Mouse (Mus musculus) hindbrain, embryonic 12.5 days (tissue): ENCODE results near the gene Atg4c. TPM values are rescaled to one million over a fixed set of nuclear protein-coding genes. Genes with fewer than 3 reads are reported as not detected.

Experiments
- ATAC-seq: fragments of 200-750 bp; cut with Nextera tagmentation; 2 replicates; pipeline ENCODE4 v1.8.0; 2017; ENCODE audit warnings: moderate TSS enrichment; ENCODE audit not compliant: low FRiP score
- H3K27ac ChIP-seq: fragments of 300-500 bp; sonication (generic); 2 replicates; pipeline ENCODE4 v1.5.1; 2016; ENCODE audit warnings: mild to moderate bottlenecking
- H3K27me3 ChIP-seq: fragments of 300-500 bp; sonication (generic); 2 replicates; pipeline ENCODE4 v1.6.1; 2016; ENCODE audit warnings: mild to moderate bottlenecking
- H3K36me3 ChIP-seq: fragments of 300-500 bp; sonication (generic); 2 replicates; pipeline ENCODE4 v1.6.1; 2016; ENCODE audit warnings: mild to moderate bottlenecking
- H3K4me1 ChIP-seq: fragments of 300-500 bp; sonication (generic); 2 replicates; pipeline ENCODE4 v1.6.1; 2016
- H3K4me2 ChIP-seq: fragments of 300-500 bp; sonication (generic); replicated peaks from 2 replicates; pipeline ENCODE4 v1.6.1; 2016; ENCODE audit warnings: mild to moderate bottlenecking
- H3K4me3 ChIP-seq: fragments of 300-500 bp; sonication (generic); 2 replicates; pipeline ENCODE4 v1.5.1; 2016; ENCODE audit warnings: mild to moderate bottlenecking
- H3K9ac ChIP-seq: fragments of 300-500 bp; sonication (generic); 2 replicates; pipeline ENCODE4 v1.6.1; 2016; ENCODE audit warnings: mild to moderate bottlenecking, moderate library complexity
- H3K9me3 ChIP-seq: fragments of 300-500 bp; sonication (generic); replicated peaks from 2 replicates; pipeline ENCODE4 v1.6.1; 2016; ENCODE audit warnings: mild to moderate bottlenecking
- WGBS: fragments of 180-500 bp; shearing (Covaris S2); methylation state at CpG from one replicate; pipeline ENCODE4 v1.1.7; 2016; 5-methylcytosine and 5-hydroxymethylcytosine counted together
- polyA plus RNA-seq: library from polyadenylated mRNA; unstranded; fragments of >200 nt; fragmentation: Nextera tagmentation; extraction: Ambion mirVana; gene quantifications from 2 replicates; pipeline ENCODE4 v1.2.1, GENCODE M21; 2016

The Atg4c gene
- polyA plus RNA-seq, 1 experiment from 2014 or later = 19.8 TPM

DNA sequence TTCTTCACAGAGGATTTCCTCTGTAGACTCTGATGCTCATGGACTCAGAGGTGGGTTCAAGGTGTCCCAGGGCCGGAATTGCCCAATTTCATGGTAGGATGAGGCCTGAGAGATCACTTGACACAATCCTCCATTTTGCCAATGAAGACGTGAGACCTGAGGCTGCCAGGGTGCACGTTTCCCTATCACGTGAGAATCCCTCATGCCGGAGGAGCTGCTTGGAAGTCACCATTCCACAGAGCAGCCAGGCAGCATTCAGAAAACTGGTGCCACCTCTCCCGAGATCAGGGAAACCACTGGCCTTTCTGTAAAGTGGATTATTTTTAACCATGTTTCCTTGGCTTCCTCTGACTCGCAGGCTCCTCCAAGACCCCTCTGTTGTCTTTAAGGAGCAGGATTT, 88.0 kb downstream of the Atg4c start:
- ATAC-seq = no peak
- no peaks in the 10 kb centered on the region for H3K27me3 ChIP-seq
- no peaks in the 10 kb centered on the region for H3K9me3 ChIP-seq
- H3K36me3 ChIP-seq = no peaks in the 10 kb centered on the region
- H3K27ac ChIP-seq = no peak overlapping the region
- no peak overlapping the region for H3K4me3 ChIP-seq
- H3K9ac ChIP-seq = no peak overlapping the region
- no peaks in the 10 kb centered on the region for H3K4me1 ChIP-seq
- no peak overlapping the region for H3K4me2 ChIP-seq
- 91% methylated on average over 7 of the region's 7 CpGs for WGBS

DNA sequence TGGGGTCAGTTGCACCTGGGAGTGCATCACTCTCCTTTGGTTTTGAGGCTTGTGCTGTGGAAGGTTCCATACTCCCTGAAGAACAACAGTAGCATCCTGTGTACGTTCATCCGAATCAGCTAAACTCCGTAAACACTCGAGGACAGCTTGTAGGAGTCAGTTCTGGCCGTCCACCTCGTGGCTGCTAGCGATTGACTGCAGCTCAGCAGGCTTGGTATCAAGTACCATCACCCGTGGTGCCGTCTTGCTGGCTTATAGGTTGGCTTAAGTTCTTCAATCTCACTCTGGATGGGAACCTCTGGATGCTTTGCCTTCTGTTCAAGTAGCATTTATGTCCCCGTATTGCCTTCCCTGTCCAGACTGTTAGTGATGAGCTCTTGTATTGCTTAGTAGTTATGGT, 95.6 kb downstream of the Atg4c start:
- 84% methylated on average over 10 of the region's 10 CpGs for WGBS
- no peak overlapping the region for H3K9ac ChIP-seq
- H3K27ac ChIP-seq = no peak overlapping the region
- ATAC-seq = no peak
- H3K9me3 ChIP-seq = no peaks in the 10 kb centered on the region
- H3K4me1 ChIP-seq = 0 out of 2 replicates have a peak, but pooled peaks cover 4% of the 10 kb centered on the region
- no peaks in the 10 kb centered on the region for H3K36me3 ChIP-seq
- H3K27me3 ChIP-seq = peaks cover 3% of the 10 kb centered on the region; the same call in 1 of the 2 replicates
- H3K4me2 ChIP-seq = no peak overlapping the region
- no peak overlapping the region for H3K4me3 ChIP-seq

DNA sequence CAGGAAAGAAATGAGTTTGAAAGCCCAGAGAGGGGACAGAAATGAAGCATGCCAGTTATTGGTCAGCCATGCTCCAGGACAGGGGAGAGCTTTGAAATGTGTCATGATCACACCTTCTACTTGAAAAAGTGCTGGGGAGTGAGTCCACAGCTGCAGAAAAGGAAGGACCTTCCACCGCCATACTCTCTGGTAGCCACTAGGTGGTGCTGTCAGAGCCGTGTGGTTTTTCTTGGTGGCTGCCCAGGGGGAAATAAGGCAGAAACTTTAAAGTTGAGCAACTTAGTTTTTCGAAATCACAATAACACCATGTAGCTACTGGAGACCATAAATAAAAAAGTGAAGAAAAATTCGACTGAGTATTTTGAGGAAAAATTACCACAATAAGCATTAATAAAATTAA, 104.9 kb downstream of the Atg4c start:
- Histone ChIP-seq H3K4me1 (peaks cover 15% of the 10 kb centered on the region), H3K27ac (no peak overlapping the region), H3K9me3 (peaks cover 13% of the 10 kb centered on the region; the same call in 1 of the 2 replicates), H3K36me3 (no peaks in the 10 kb centered on the region), H3K9ac (no peak overlapping the region), H3K4me2 (no peak overlapping the region), H3K4me3 (no peak overlapping the region), H3K27me3 (no peaks in the 10 kb centered on the region)
- ATAC-seq = no peak
- 18% methylated on average over 4 of the region's 4 CpGs for WGBS

DNA sequence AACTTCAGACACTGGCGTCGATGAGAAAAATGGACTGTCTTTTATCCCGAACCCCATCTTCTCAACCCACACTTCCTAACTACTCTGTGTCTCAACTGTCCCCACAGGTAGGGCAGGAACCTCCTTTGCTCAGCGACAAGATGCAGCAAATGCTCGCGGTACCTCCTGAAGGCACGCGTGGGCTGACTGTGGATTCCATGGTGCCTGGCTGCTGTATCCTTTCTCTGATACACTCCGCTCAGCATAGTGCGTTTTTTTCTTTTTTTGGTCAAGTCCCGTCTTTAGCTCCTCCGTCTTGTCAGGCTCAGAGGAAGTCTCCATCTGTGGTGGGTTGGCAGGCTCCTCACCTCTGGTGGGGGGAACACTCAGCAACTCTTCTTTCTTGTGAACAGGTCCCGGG, 111.1 kb downstream of the Atg4c start:
- Histone ChIP-seq H3K27me3 (peaks cover 5% of the 10 kb centered on the region; the same call in 1 of the 2 replicates), H3K36me3 (no peaks in the 10 kb centered on the region), H3K4me2 (no peak overlapping the region), H3K4me1 (no peaks in the 10 kb centered on the region), H3K9me3 (peaks cover 13% of the 10 kb centered on the region; the same call in 1 of the 2 replicates), H3K4me3 (no peak overlapping the region), H3K27ac (no peak overlapping the region), H3K9ac (no peak overlapping the region)
- WGBS = 85% methylated on average over 13 of the region's 13 CpGs
- no peak for ATAC-seq

Other genes starting within 250 kb of the Atg4c start
- gene Angptl3, start 163.0 kb upstream of the Atg4c start, polyA plus RNA-seq = 1.6 and 1.9 TPM in 2 replicates
- 120 and 130 TPM in 2 replicates for gene Dock7, start 73.0 kb upstream of the Atg4c start, polyA plus RNA-seq
- 0.31 TPM in 1 of 2 replicates, not detected in the other for gene Gm12689, start 102.0 kb downstream of the Atg4c start, polyA plus RNA-seq